Mouse (Mus musculus) forebrain, embryonic 13.5 days (tissue): ENCODE measurements around the gene Rpl15. TPM values are rescaled to one million over a fixed set of nuclear protein-coding genes. Genes with fewer than 3 reads are reported as not detected.

Source experiments
- polyA plus RNA-seq: library from polyadenylated mRNA; unstranded; fragments of >200 nt; fragmentation: Nextera tagmentation; extraction: Ambion mirVana; gene quantifications from 2 replicates; pipeline ENCODE4 v1.2.1, GENCODE M21; 2015

Rpl15 gene
- polyA plus RNA-seq, 1 experiment from 2014 or later = 406 TPM

Other genes starting within 250 kb of the Rpl15 start
- gene Nr1d2, start 32.3 kb downstream of the Rpl15 start, polyA plus RNA-seq = 5.0 and 5.4 TPM in 2 replicates
- 21.7 and 25.7 TPM in 2 replicates for gene Nkiras1, start 255 bp downstream of the Rpl15 start, polyA plus RNA-seq
- gene Ube2e1, start 60.5 kb upstream of the Rpl15 start, polyA plus RNA-seq = 198 and 202 TPM in 2 replicates